ENCODE assay signal across 21 mouse cellular contexts in genomic region chr1:177277361-177277760, GRCm38 (mm10). TPM values are rescaled to one million over a fixed set of nuclear protein-coding genes. Genes with fewer than 3 reads are reported as not detected.
DNase-seq lines count a peak whose midpoint lies in the region; ATAC-seq and TF ChIP-seq lines count a peak whose summit lies in the region.
"Had no signal": no experiment of that assay in that cellular context is flagged by ENCODE, and none has a peak within 500 bp of the region (broad histone marks: within the 10 kb centered on the region; RNA-seq: fewer than 3 reads in every experiment).

No protein-coding gene starts in this region.

- no peak overlapping the region for H3K4me2 ChIP-seq in lung, embryonic 14.5 days
- H3K4me2 ChIP-seq in lung, embryonic 16.5 days (ENCODE audit: low read depth, low read length) = no peak overlapping the region
- no peak overlapping the region for H3K4me2 ChIP-seq in lung, postnatal 0 days (replicated peaks; ENCODE audit: low read depth, low read length)

- WGBS in lung, embryonic 14.5 days = 62% methylated on average over 5 of the region's 5 CpGs
- 67% methylated on average over 5 of the region's 5 CpGs for WGBS in lung, embryonic 16.5 days
- WGBS in lung, postnatal 0 days = 62% methylated on average over 5 of the region's 5 CpGs

- H3K9me3 ChIP-seq in lung, embryonic 14.5 days (ENCODE audit: low read depth, low read length) = no peaks in the 10 kb centered on the region
- no peaks in the 10 kb centered on the region for H3K9me3 ChIP-seq in lung, embryonic 16.5 days (ENCODE audit: control insufficient read depth, low read length)
- no peaks in the 10 kb centered on the region for H3K9me3 ChIP-seq in lung, postnatal 0 days (ENCODE audit: low read length)
- H3K9me3 ChIP-seq: G1E had no signal

- TF ChIP-seq EP300 in lung, postnatal 0 days (IDR thresholded peaks at IDR 0.05) = peak; percentile 38; the same call in 1 of the 2 replicates

- no peaks in the 10 kb centered on the region for H3K27me3 ChIP-seq in lung, embryonic 14.5 days (ENCODE audit: insufficient read depth, low read length)
- no peaks in the 10 kb centered on the region for H3K27me3 ChIP-seq in lung, embryonic 16.5 days (ENCODE audit: control insufficient read depth, insufficient read depth, low read depth, low read length)
- H3K27me3 ChIP-seq in lung, postnatal 0 days (replicated peaks; ENCODE audit: insufficient read depth, low read length) = no peaks in the 10 kb centered on the region
- H3K27me3 ChIP-seq: CH12.LX had no signal

- ATAC-seq in lung, embryonic 14.5 days (ENCODE audit: insufficient read depth) = peak; percentile 65; the same call in 1 of the 2 replicates
- ATAC-seq in lung, embryonic 16.5 days (ENCODE audit: low read depth) = peak; percentile 85
- peak; percentile 73 for ATAC-seq in lung, postnatal 0 days
- ATAC-seq: activated CD4-positive, CD25-positive, alpha-beta regulatory T cell, adult 4 months; CD4-positive, CD25-positive, alpha-beta regulatory T cell, adult 4 months; Patski had no signal

- H3K4me1 ChIP-seq in lung, embryonic 14.5 days (ENCODE audit: insufficient read depth) = no peaks in the 10 kb centered on the region
- no peaks in the 10 kb centered on the region for H3K4me1 ChIP-seq in lung, embryonic 16.5 days (replicated peaks; ENCODE audit: control insufficient read depth, insufficient read depth, low read length)
- no peaks in the 10 kb centered on the region for H3K4me1 ChIP-seq in lung, postnatal 0 days (ENCODE audit: insufficient read depth, low read depth, low read length)

- H3K9ac ChIP-seq in lung, embryonic 14.5 days = no peak overlapping the region
- H3K9ac ChIP-seq in lung, embryonic 16.5 days (ENCODE audit: low read length) = no peak overlapping the region
- H3K9ac ChIP-seq in lung, postnatal 0 days (replicated peaks; ENCODE audit: low read depth) = no peak overlapping the region

- H3K27ac ChIP-seq in lung, embryonic 14.5 days (ENCODE audit: low read depth) = no peak overlapping the region
- H3K27ac ChIP-seq in lung, embryonic 16.5 days (ENCODE audit: low read length) = no peak overlapping the region
- H3K27ac ChIP-seq in lung, postnatal 0 days (ENCODE audit: low read length) = no peak overlapping the region

- H3K4me3 ChIP-seq in lung, embryonic 14.5 days (ENCODE audit: low read depth, low read length) = no peak overlapping the region
- H3K4me3 ChIP-seq in lung, embryonic 16.5 days (ENCODE audit: low read length) = no peak overlapping the region
- H3K4me3 ChIP-seq in lung, postnatal 0 days (ENCODE audit: low read depth, low read length) = no peak overlapping the region

- TF ChIP-seq CTCF in lung, embryonic 14.5 days (IDR thresholded peaks at IDR 0.05; ENCODE audit: low read depth) = no peak
- no peak for TF ChIP-seq CTCF in lung, postnatal 0 days (IDR thresholded peaks at IDR 0.05)

- DNase-seq in lung, embryonic 14.5 days = peak; percentile 59
- DNase-seq in lung, postnatal 25 days (ENCODE audit: low spot score) = no peak
- no peak for DNase-seq in lung, postnatal 14 days
- peak; percentile 47 for DNase-seq in lung, postnatal 0 days (ENCODE audit: low spot score)
- no peak for DNase-seq in lung, postnatal 4 days
- DNase-seq: adrenal gland, adult 2 months; adrenal gland, adult 8-10 months; adrenal gland, postnatal 10 days; adrenal gland, postnatal 14 days; adrenal gland, postnatal 25 days; adrenal gland, postnatal 36 days; B cell, adult 2 months; cerebellum, adult 11 months; cerebellum, adult 11-12 months; cerebellum, adult 18-20 months had no signal

- H3K36me3 ChIP-seq in lung, embryonic 14.5 days (ENCODE audit: insufficient read depth) = no peaks in the 10 kb centered on the region
- no peaks in the 10 kb centered on the region for H3K36me3 ChIP-seq in lung, embryonic 16.5 days (ENCODE audit: control insufficient read depth, insufficient read depth, low read length)
- no peaks in the 10 kb centered on the region for H3K36me3 ChIP-seq in lung, postnatal 0 days (ENCODE audit: insufficient read depth, low read length)
- H3K36me3 ChIP-seq: G1E had no signal

RNA-seq across cellular contexts. Expression of gene Akt3, which starts 19.4 kb away (rescaled TPM):
- 6.8 and 6.9 TPM in 2 replicates for polyA plus RNA-seq in lung, embryonic 14.5 days (2014; fragmentation: Nextera tagmentation; extraction: Ambion mirVana)
- 4.1 and 5.1 TPM in 2 replicates for polyA plus RNA-seq in lung, embryonic 16.5 days (2015; fragmentation: Nextera tagmentation; extraction: Ambion mirVana)
- polyA plus RNA-seq in lung, postnatal 0 days (2015; fragmentation: Nextera tagmentation; extraction: Ambion mirVana) = 4.0 and 5.0 TPM in 2 replicates
- polyA plus RNA-seq: G1E had no signal

Comparison
In these comparisons a context has a peak if more than half of its experiments do, and no peak if none do; other contexts are left out.
1. DNase-seq: peak in lung, embryonic 14.5 days (single experiment) and lung, postnatal 0 days (single experiment); none in lung, postnatal 25 days (single experiment), lung, postnatal 14 days (single experiment) and lung, postnatal 4 days (0 of 2).
2. Peak in every context shown above with its lines, with median percentiles within 50 percentile points of each other: ATAC-seq.